Mouse (Mus musculus) myocyte (in vitro differentiated cells): ENCODE results near the gene Hpn. TPM values are rescaled to one million over a fixed set of nuclear protein-coding genes. Genes with fewer than 3 reads are reported as not detected.

Experiments
- H3K27me3 ChIP-seq: one replicate; pipeline ENCODE4 v1.6.1; 2011; ENCODE audit not compliant: control insufficient read depth, insufficient read depth, insufficient read length
- H3K36me3 ChIP-seq: one replicate; pipeline ENCODE4 v1.6.1; 2011; ENCODE audit not compliant: control insufficient read depth, insufficient read depth
- H3K4me2 ChIP-seq: one replicate; pipeline ENCODE4 v1.6.1; 2011; ENCODE audit warnings: low read depth, control low read depth
- H3K4me3 ChIP-seq: one replicate; pipeline ENCODE4 v1.5.1; 2011; ENCODE audit warnings: mild to moderate bottlenecking, control low read depth, moderate library complexity
- H3K79me2 ChIP-seq: one replicate; pipeline ENCODE4 v1.6.1; 2011; ENCODE audit not compliant: control insufficient read depth, insufficient read depth
- H3ac ChIP-seq: one replicate; pipeline ENCODE4 v1.6.1; 2011; ENCODE audit not compliant: control insufficient read depth, insufficient read length
- CEBPB ChIP-seq: IDR thresholded peaks from 2 replicates; pipeline ENCODE4 v1.6.1; 2011; ENCODE audit warnings: mild to moderate bottlenecking, moderate library complexity; ENCODE audit not compliant: poor library complexity, insufficient read depth, severe bottlenecking
- E2F4 ChIP-seq: IDR thresholded peaks from one replicate; pipeline ENCODE4 v1.6.1; 2011; ENCODE audit warnings: mild to moderate bottlenecking, control low read depth, moderate library complexity; ENCODE audit not compliant: insufficient read depth
- MAX ChIP-seq: IDR thresholded peaks from one replicate; pipeline ENCODE4 v1.6.1; 2011; ENCODE audit warnings: low read depth, mild to moderate bottlenecking, control low read depth
- MYOD1 ChIP-seq, 3 experiments: IDR thresholded peaks; one replicate each; pipeline ENCODE4 v1.6.1; 2011; ENCODE audit warnings: control low read depth in 2 of 3, low read depth in 2 of 3, mild to moderate bottlenecking in 2 of 3, moderate library complexity in 1 of 3; ENCODE audit not compliant: insufficient read length in 2 of 3, control insufficient read depth in 1 of 3
- MYOG ChIP-seq, 3 experiments: IDR thresholded peaks; one replicate each; pipeline ENCODE4 v1.6.1; 2011; ENCODE audit warnings: control low read depth in 2 of 3, low read depth in 2 of 3, mild to moderate bottlenecking in 2 of 3; ENCODE audit not compliant: insufficient read length in 2 of 3, control insufficient read depth in 1 of 3, insufficient read depth in 1 of 3
- POLR2A ChIP-seq: IDR thresholded peaks from one replicate; pipeline ENCODE4 v1.6.1; 2011; ENCODE audit warnings: low read depth, mild to moderate bottlenecking, control low read depth, moderate library complexity; ENCODE audit not compliant: insufficient read length
- POLR2AphosphoS2 ChIP-seq: IDR thresholded peaks from one replicate; pipeline ENCODE4 v1.6.1; 2011; ENCODE audit warnings: low read depth, control low read depth; ENCODE audit not compliant: insufficient read length
- REST ChIP-seq: IDR thresholded peaks from one replicate; pipeline ENCODE4 v1.6.1; 2011; ENCODE audit warnings: mild to moderate bottlenecking, control low read depth, moderate library complexity; ENCODE audit not compliant: insufficient read depth, insufficient read length
- SRF ChIP-seq: IDR thresholded peaks from one replicate; pipeline ENCODE4 v1.6.1; 2011; ENCODE audit warnings: low read depth; ENCODE audit not compliant: control insufficient read depth, insufficient read length
- TCF12 ChIP-seq: IDR thresholded peaks from one replicate; pipeline ENCODE4 v1.6.1; 2011; ENCODE audit warnings: mild to moderate bottlenecking, control low read depth; ENCODE audit not compliant: poor library complexity, insufficient read depth, severe bottlenecking
- TCF3 ChIP-seq: IDR thresholded peaks from one replicate; pipeline ENCODE4 v1.6.1; 2011; ENCODE audit warnings: low read depth, control low read depth; ENCODE audit not compliant: insufficient read length
- USF1 ChIP-seq: IDR thresholded peaks from one replicate; pipeline ENCODE4 v1.6.1; 2011; ENCODE audit warnings: low read depth, mild to moderate bottlenecking, control low read depth, moderate library complexity
- polyA plus RNA-seq: library from polyadenylated mRNA; unstranded; fragments of >200 nt; fragmentation: generic; extraction: Trizol; gene quantifications from one replicate; pipeline ENCODE4 v1.2.1, GENCODE M21; 2012; ENCODE audit warnings: missing spikeins

Hpn gene
- polyA plus RNA-seq, 1 experiment: not detected

GRCm38 (mm10) chr7:31052636-31053434, 62.3 kb downstream of the Hpn start:
- Histone ChIP-seq H3K4me3 (no peak overlapping the region), H3K79me2 (no peaks in the 10 kb centered on the region), H3K4me2 (no peak overlapping the region), H3ac (no peak overlapping the region), H3K27me3 (peaks cover 20% of the 10 kb centered on the region), H3K36me3 (no peaks in the 10 kb centered on the region)
- TF ChIP-seq POLR2A (no peak), TCF12 (no peak), CEBPB (no peak), SRF (no peak), MAX (no peak), USF1 (no peak), E2F4 (no peak), REST (no peak), MYOD1 (IDR thresholded peaks at IDR 0.05; ENCODE audit: control insufficient read depth in 1 of 3, insufficient read length in 2 of 3, low read depth in 2 of 3) (no peak), POLR2AphosphoS2 (no peak), TCF3 (no peak), MYOG (IDR thresholded peaks at IDR 0.05; ENCODE audit: control insufficient read depth in 1 of 3, insufficient read depth in 1 of 3, insufficient read length in 2 of 3, low read depth in 2 of 3) (no peak)

GRCm38 (mm10) chr7:31052251-31052635, 62.8 kb downstream of the Hpn start:
- Histone ChIP-seq H3K4me3 (no peak overlapping the region), H3K79me2 (no peaks in the 10 kb centered on the region), H3K4me2 (no peak overlapping the region), H3K27me3 (peaks cover 20% of the 10 kb centered on the region), H3K36me3 (no peaks in the 10 kb centered on the region), H3ac (no peak overlapping the region)
- TF ChIP-seq E2F4: no peak

GRCm38 (mm10) chr7:31051321-31052021, 63.6 kb downstream of the Hpn start, which contains the start of gene Fxyd7:
Fxyd7 (minus strand) TSS chr7:31051467.
- no peak within 1 kb of the TSS for H3K4me3 ChIP-seq

GRCm38 (mm10) chr7:31050921-31051320, 64.2 kb downstream of the Hpn start:
- peaks cover 20% of the 10 kb centered on the region for H3K27me3 ChIP-seq
- no peaks in the 10 kb centered on the region for H3K36me3 ChIP-seq
- no peak overlapping the region for H3ac ChIP-seq
- no peaks in the 10 kb centered on the region for H3K79me2 ChIP-seq
- no peak for TF ChIP-seq MAX
- TF ChIP-seq POLR2A: no peak
- no peak for TF ChIP-seq CEBPB
- no peak for TF ChIP-seq USF1
- no peak overlapping the region for H3K4me2 ChIP-seq
- H3K4me3 ChIP-seq: no peak overlapping the region

More at GRCm38 (mm10) chr7:31051321-31052021, 63.6 kb downstream of the Hpn start, which contains the start of gene Fxyd7:
- no peaks in the 10 kb centered on the region for H3K36me3 ChIP-seq
- H3K4me2 ChIP-seq: no peak within 1 kb of the TSS
- no peak within 1 kb of the TSS for H3ac ChIP-seq
- no peak for TF ChIP-seq SRF
- TF ChIP-seq POLR2AphosphoS2: no peak
- no peak for TF ChIP-seq TCF3
- TF ChIP-seq MYOD1 (IDR thresholded peaks at IDR 0.05; ENCODE audit: control insufficient read depth in 1 of 3, insufficient read length in 2 of 3, low read depth in 2 of 3): no peak
- TF ChIP-seq TCF12: no peak
- TF ChIP-seq REST: no peak
- no peak for TF ChIP-seq MYOG (IDR thresholded peaks at IDR 0.05; ENCODE audit: control insufficient read depth in 1 of 3, insufficient read depth in 1 of 3, insufficient read length in 2 of 3, low read depth in 2 of 3)
- TF ChIP-seq MAX: no peak
- no peak for TF ChIP-seq E2F4
- TF ChIP-seq POLR2A: no peak
- TF ChIP-seq USF1: no peak
- no peak for TF ChIP-seq CEBPB
- H3K79me2 ChIP-seq: no peaks in the 10 kb centered on the region
- peaks cover 20% of the 10 kb centered on the region for H3K27me3 ChIP-seq

GRCm38 (mm10) chr7:31050487-31050886, 64.6 kb downstream of the Hpn start:
- Histone ChIP-seq H3K4me3 (no peak overlapping the region), H3ac (no peak overlapping the region), H3K36me3 (no peaks in the 10 kb centered on the region), H3K4me2 (no peak overlapping the region), H3K79me2 (no peaks in the 10 kb centered on the region), H3K27me3 (peaks cover 20% of the 10 kb centered on the region)
- TF ChIP-seq SRF (no peak), E2F4 (no peak), USF1 (no peak), TCF3 (no peak), MAX (no peak), CEBPB (no peak)
